Mouse (Mus musculus): ENCODE measurements around the gene Mxra8. TPM values are rescaled to one million over a fixed set of nuclear protein-coding genes. Genes with fewer than 3 reads are reported as not detected.

Mxra8 gene
- polyA plus RNA-seq, 1 experiment from 2014 or later = 330 TPM

DNA sequence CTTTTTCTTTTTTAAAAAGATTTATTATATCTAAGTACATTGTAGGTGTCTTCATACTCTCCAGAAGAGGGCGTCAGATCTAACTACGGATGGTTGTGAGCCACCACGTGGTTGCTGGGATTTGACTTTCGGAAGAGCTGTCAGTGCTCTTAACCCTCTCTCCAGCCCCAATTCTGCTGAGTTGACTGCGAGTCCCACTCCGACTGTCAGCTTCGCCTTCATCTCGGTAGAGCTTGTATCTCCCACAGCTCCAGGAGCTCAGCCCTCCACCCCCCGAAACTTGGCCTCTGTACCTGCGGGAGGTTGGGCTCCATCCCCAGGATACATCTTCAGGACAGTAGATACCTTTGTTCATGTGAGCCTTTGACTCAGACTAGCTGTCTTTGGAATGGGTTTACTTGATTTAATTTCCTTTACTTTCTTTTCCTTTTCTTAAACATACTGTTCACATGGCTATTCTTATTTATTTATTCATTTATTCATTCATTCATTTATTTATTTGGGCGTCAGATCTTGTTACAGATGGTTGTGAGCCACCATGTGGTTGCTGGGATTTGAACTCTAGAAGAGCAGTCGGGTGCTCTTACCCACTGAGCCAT, 36.6 kb upstream of the Mxra8 start, which contains the start of gene Mrpl20:
TSS of gene Mrpl20 (plus strand) at position 138 of the 599 bp plus-strand sequence.
- peaks cover 5% of the 10 kb centered on the region; the same call in 1 of the 2 replicates for H3K36me3 ChIP-seq (ENCODE audit: insufficient read depth, low read length)
- ATAC-seq = peak; percentile 34; the same call in 1 of the 2 replicates
- peak; percentile 64 for DNase-seq (ENCODE audit: low spot score)
- peak within 1 kb of the TSS; percentile 67 for H3K4me3 ChIP-seq (ENCODE audit: low read depth, low read length)
- WGBS = 7% methylated on average over 12 of the region's 12 CpGs
- 0 out of 2 replicates have a peak, but pooled peaks cover 5% of the 10 kb centered on the region for H3K4me1 ChIP-seq (ENCODE audit: insufficient read depth, low read depth, low read length)
- no peaks in the 10 kb centered on the region for H3K9me3 ChIP-seq (ENCODE audit: low read length)
- no peak for TF ChIP-seq EP300 (IDR thresholded peaks at IDR 0.05)
- TF ChIP-seq CTCF (IDR thresholded peaks at IDR 0.05) = peak; percentile 33; the same call in 1 of the 2 replicates
- peak within 1 kb of the TSS; percentile 68 for H3K9ac ChIP-seq (replicated peaks; ENCODE audit: low read depth)
- H3K27me3 ChIP-seq (replicated peaks; ENCODE audit: insufficient read depth, low read length) = no peaks in the 10 kb centered on the region
- H3K4me2 ChIP-seq (replicated peaks; ENCODE audit: low read depth, low read length) = peak within 1 kb of the TSS; percentile 67
- peak within 1 kb of the TSS; percentile 68 for H3K27ac ChIP-seq (ENCODE audit: low read length)

DNA sequence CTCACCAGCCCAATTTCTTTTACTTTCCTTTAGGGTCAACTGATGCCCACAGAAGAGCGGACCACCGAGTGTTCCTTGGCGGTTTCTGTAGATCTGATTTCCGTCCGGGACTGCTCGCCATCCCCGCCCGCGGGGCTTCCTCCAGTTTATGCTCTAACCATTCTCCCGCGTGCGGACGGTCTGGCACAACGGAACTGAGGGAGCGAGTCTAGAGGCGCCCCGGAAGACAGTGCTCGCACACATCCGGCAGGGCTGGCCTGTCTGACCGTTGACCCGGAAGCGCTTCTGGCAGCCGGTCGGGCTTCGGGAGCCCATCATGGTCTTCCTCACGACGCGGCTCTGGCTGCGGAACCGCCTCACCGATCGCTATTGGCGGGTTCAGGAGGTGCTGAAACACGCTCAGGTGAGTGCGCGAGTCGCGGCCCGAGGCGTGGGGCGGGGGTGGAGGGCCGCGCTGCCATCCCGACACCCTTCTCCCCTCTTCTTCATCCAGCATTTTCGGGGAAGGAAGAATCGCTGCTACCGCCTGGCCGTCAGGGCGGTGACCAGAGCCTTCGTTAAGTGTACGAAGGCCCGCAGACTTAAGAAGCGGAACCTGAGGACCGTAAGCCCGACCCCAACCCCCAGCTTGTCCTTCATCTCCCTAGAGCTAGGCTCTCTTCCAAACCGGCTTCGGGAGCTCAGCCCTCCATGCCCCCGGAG, 36.0 kb upstream of the Mxra8 start:
- TF ChIP-seq CTCF (IDR thresholded peaks at IDR 0.05) = 0 out of 2 replicates have a peak, but pooled peaks have one; percentile 7
- peak; percentile 54; the same call in 1 of the 2 replicates for TF ChIP-seq EP300 (IDR thresholded peaks at IDR 0.05)
- Histone ChIP-seq H3K9ac (replicated peaks; ENCODE audit: low read depth) (peak overlapping the region; percentile 68), H3K9me3 (ENCODE audit: low read length) (no peaks in the 10 kb centered on the region), H3K4me2 (replicated peaks; ENCODE audit: low read depth, low read length) (peak overlapping the region; percentile 67), H3K4me1 (ENCODE audit: insufficient read depth, low read depth, low read length) (0 out of 2 replicates have a peak, but pooled peaks cover 5% of the 10 kb centered on the region), H3K4me3 (ENCODE audit: low read depth, low read length) (peak overlapping the region; percentile 67), H3K27ac (ENCODE audit: low read length) (peak overlapping the region; percentile 68), H3K36me3 (ENCODE audit: insufficient read depth, low read length) (peaks cover 9% of the 10 kb centered on the region; the same call in 1 of the 2 replicates), H3K27me3 (replicated peaks; ENCODE audit: insufficient read depth, low read length) (no peaks in the 10 kb centered on the region)
- DNase-seq (ENCODE audit: low spot score) (peak; percentile 94), ATAC-seq (peak; percentile 99)
- under 1% methylated on average over 57 of the region's 58 CpGs for WGBS

DNA sequence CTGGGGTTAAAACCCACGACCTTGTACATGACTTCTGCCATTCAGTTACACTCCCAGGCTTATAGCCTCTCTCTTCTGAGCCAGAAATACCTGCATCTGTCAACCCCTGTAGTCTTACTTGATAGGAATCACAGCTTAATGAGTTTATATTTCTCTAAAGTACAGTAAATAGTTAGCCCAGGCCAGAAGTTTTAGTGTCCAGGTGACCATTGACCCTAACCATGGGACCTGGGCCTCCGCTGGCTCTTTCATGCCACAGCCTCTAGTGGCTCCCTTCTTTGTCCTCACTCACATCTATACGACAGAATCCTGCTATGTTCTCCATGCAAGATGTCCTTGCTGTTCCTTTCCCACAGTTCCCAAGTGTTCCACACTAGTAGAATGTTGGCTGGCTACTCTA, 31.6 kb upstream of the Mxra8 start:
- DNase-seq (ENCODE audit: low spot score) (no peak), ATAC-seq (no peak)
- Histone ChIP-seq H3K9ac (replicated peaks; ENCODE audit: low read depth) (no peak overlapping the region), H3K9me3 (ENCODE audit: low read length) (no peaks in the 10 kb centered on the region), H3K36me3 (ENCODE audit: insufficient read depth, low read length) (peaks cover 22% of the 10 kb centered on the region), H3K27me3 (replicated peaks; ENCODE audit: insufficient read depth, low read length) (no peaks in the 10 kb centered on the region), H3K4me3 (ENCODE audit: low read depth, low read length) (no peak overlapping the region), H3K4me1 (ENCODE audit: insufficient read depth, low read depth, low read length) (peaks cover 11% of the 10 kb centered on the region; the same call in 1 of the 2 replicates), H3K27ac (ENCODE audit: low read length) (no peak overlapping the region), H3K4me2 (replicated peaks; ENCODE audit: low read depth, low read length) (no peak overlapping the region)
- WGBS = 91% methylated on average over 3 of the region's 3 CpGs
- no peak for TF ChIP-seq EP300 (IDR thresholded peaks at IDR 0.05)

DNA sequence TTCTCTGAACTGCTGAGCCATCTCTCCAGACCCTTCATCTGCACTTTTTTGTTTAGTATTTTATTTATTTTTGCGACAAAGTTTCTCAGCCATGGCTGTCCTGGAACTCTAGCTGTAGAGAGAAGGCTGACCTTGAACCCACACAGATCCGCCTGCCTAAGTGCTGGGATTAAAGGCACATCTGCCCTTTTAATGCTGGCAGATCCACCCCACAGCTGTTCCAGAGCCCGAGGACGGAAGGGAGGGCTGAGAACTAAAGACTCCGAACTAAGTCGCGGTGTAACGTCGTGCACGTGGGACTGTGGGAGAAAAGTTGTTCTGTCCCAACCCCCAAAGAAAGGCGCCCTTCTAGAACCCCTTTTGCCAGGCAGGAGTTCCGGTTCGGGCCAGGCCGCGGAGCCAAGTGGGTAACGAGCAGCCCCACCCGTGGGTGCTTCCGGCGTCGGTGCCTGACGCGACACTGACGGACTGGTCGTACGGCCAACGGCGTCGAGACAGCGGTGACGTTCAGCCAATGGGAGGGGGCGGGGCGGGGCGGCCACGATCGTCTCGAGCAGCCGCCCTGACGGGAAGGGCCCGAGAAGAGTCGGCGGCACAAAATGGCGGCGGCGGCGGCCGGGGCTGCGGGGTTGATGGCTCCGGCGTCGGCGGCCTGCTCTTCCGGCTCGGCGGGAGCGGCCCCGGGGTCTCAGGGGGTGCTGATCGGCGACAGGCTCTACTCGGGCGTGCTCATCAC, 27.4 kb upstream of the Mxra8 start, which contains the start of gene Ccnl2:
TSS of gene Ccnl2 (plus strand) at position 561 of the 736 bp plus-strand sequence.
- no peak for TF ChIP-seq CTCF (IDR thresholded peaks at IDR 0.05)
- TF ChIP-seq EP300 (IDR thresholded peaks at IDR 0.05) = no peak
- ATAC-seq = peak; percentile 100
- Histone ChIP-seq H3K27ac (ENCODE audit: low read length) (peak within 1 kb of the TSS; percentile 93), H3K27me3 (replicated peaks; ENCODE audit: insufficient read depth, low read length) (no peaks in the 10 kb centered on the region), H3K36me3 (ENCODE audit: insufficient read depth, low read length) (peaks cover 25% of the 10 kb centered on the region), H3K9ac (replicated peaks; ENCODE audit: low read depth) (peak within 1 kb of the TSS; percentile 99), H3K4me3 (ENCODE audit: low read depth, low read length) (peak within 1 kb of the TSS; percentile 100), H3K9me3 (ENCODE audit: low read length) (no peaks in the 10 kb centered on the region), H3K4me2 (replicated peaks; ENCODE audit: low read depth, low read length) (peak within 1 kb of the TSS; percentile 82), H3K4me1 (ENCODE audit: insufficient read depth, low read depth, low read length) (peaks cover 16% of the 10 kb centered on the region; the same call in 1 of the 2 replicates)
- DNase-seq (ENCODE audit: low spot score) = peak; percentile 98
- WGBS = under 1% methylated on average over 51 of the region's 60 CpGs

DNA sequence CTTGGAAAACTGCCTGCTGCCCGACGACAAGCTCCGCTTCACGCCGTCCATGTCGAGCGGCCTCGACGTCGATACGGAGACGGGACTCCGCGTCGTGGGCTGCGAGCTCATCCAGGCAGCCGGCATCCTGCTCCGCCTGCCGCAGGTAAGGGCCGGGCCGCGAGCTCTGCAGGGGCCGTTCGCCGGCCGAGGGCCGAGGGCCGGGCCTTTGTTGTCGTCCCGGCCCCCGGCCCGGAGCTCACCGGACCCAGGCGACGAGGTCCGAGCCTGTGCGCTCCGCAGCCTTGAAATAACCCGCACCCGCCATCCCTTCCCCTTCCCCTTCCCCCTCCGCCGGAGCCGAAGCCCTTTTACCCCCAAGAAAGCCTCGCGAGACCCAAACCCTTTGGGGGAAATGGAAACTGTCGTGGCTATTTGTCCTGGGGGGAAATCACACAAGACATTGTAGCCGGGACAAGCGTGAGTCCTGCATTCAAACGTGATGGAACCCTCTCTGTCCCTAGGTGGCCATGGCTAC, 26.8 kb upstream of the Mxra8 start:
- peaks cover 24% of the 10 kb centered on the region for H3K36me3 ChIP-seq (ENCODE audit: insufficient read depth, low read length)
- TF ChIP-seq EP300 (IDR thresholded peaks at IDR 0.05) (no peak), CTCF (IDR thresholded peaks at IDR 0.05) (no peak)
- H3K27me3 ChIP-seq (replicated peaks; ENCODE audit: insufficient read depth, low read length) = no peaks in the 10 kb centered on the region
- WGBS = under 1% methylated on average over 32 of the region's 49 CpGs
- H3K4me3 ChIP-seq (ENCODE audit: low read depth, low read length) = peak overlapping the region; percentile 100
- peak overlapping the region; percentile 93 for H3K27ac ChIP-seq (ENCODE audit: low read length)
- H3K9me3 ChIP-seq (ENCODE audit: low read length) = no peaks in the 10 kb centered on the region
- peaks cover 16% of the 10 kb centered on the region; the same call in 1 of the 2 replicates for H3K4me1 ChIP-seq (ENCODE audit: insufficient read depth, low read depth, low read length)
- peak; percentile 64 for DNase-seq (ENCODE audit: low spot score)
- peak overlapping the region; percentile 99 for H3K9ac ChIP-seq (replicated peaks; ENCODE audit: low read depth)
- peak overlapping the region; percentile 82 for H3K4me2 ChIP-seq (replicated peaks; ENCODE audit: low read depth, low read length)
- ATAC-seq = peak; percentile 32

All from lung, postnatal 0 days (tissue).